Mouse (Mus musculus) right cerebral cortex, postnatal 4 days (tissue): ENCODE data around the gene Ltbp2.
A peak's percentile ranks its signal among the peaks of the same experiment; 100 is the strongest.

Experiments used
- DNase-seq: peaks from one replicate; pipeline ENCODE4 v3.0.0-alpha.2; 2022

Ltbp2 gene

GRCm38 (mm10) chr12:84834773-84835172, 41.6 kb downstream of the Ltbp2 start:
- DNase-seq = no peak

- DNase-seq = no peak
These were observed 44.7 kb downstream of the Ltbp2 start for GRCm38 (mm10) chr12:84831648-84832047.

- DNase-seq = no peak
These were observed 45.2 kb downstream of the Ltbp2 start for GRCm38 (mm10) chr12:84831141-84831540.

GRCm38 (mm10) chr12:84830438-84830837, 45.9 kb downstream of the Ltbp2 start:
- no peak for DNase-seq

GRCm38 (mm10) chr12:84829913-84830312, 46.4 kb downstream of the Ltbp2 start:
- DNase-seq = no peak

GRCm38 (mm10) chr12:84829109-84829724, 47.1 kb downstream of the Ltbp2 start:
- no peak for DNase-seq

DNA sequence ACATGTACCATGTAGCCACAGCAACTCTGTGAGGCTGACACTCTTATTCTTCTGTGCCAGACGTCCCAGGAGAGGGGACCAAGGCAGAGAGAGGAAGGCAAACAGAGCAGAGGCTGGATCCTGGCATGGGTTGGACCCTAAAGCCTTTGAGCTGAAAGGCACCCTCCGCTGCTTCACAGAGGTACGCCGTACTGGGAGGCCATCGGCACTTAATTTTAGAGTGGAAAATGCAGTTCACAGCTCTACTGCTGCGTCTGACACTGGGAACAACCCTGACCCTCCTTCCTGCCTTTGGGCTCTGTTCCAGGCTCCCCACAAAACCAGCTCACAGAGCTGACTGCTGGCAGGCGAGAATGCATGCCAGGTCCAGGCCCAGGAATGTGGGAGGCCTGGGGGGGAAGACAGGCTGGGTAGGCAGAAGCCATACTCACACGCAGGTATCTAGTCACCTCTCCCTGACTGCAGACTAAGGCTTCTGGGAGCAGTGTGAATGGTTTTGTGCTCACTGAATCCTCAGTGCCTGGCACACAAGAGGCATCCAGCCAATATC, 48.9 kb downstream of the Ltbp2 start:
- DNase-seq = no peak

- DNase-seq = no peak
These were observed 52.1 kb downstream of the Ltbp2 start for GRCm38 (mm10) chr12:84824203-84824602.

DNA sequence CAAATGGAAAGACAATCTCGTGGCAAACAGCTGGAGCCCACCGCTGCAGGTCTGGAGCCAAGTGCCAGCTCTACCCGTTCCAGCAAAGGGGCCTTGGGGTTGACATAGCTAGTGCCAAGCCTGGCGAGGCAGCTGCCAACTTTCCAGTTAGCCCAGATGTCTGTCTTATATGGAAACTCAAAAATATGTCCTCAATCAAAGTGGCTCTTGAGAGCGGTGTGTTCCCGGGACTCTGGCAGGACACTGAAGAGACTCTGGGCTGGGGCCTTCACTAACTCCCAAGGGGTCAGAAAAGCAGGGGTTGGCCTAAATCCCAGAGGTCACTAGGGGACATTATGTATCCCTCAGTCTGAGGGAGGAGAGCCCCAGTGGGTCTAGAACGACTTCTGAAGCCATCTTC, 52.7 kb downstream of the Ltbp2 start:
- no peak for DNase-seq

DNA sequence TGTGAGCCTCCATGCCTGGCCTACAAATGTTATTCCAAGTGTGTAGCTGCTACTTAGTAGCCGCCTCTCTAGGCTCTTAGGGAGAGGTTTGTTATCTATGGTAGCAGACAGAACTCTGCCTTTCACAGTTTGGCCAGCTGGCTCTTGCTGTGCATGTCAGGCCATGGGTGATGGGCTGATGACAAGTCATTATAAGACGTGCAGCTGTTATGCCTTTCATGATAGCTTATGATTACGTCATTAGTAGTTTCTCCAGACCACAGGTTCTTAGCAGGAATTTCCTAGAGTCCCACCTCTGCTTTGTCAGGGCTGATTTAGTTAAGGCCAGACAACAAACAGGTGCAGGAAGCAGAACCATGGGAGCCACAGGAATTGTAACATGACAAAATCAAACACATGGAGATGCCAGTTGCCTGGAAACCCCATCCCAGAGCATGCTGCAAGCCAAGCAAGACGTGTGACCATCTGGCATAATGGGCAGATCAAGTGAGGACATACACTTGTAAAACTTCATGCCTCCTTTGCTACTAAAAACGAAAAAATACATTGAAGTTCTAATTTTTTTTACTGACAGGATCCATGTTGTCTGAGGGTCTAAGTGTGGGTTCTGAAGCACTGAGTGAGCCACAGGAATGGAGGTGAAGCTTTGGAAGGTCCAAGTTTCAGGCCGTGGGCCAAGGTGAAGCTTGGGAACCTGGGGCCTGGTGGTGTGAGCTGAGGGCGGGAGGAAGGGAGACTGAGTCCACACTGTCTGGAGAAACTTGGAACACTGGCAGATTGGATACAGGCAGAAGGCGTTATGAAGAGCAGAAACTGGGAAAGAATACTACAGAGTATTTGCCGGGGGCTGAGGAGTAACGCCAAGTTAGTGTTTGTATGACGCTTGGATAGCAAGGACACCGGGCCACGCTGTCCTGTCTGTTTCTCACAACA, 56.8 kb downstream of the Ltbp2 start:
- peak; percentile 38 for DNase-seq

GRCm38 (mm10) chr12:84818496-84818895, 57.8 kb downstream of the Ltbp2 start:
- no peak for DNase-seq

- no peak for DNase-seq
These were observed 61.5 kb downstream of the Ltbp2 start for GRCm38 (mm10) chr12:84814663-84815325.

- DNase-seq = no peak
These were observed 62.6 kb downstream of the Ltbp2 start for GRCm38 (mm10) chr12:84813773-84814172.

DNA sequence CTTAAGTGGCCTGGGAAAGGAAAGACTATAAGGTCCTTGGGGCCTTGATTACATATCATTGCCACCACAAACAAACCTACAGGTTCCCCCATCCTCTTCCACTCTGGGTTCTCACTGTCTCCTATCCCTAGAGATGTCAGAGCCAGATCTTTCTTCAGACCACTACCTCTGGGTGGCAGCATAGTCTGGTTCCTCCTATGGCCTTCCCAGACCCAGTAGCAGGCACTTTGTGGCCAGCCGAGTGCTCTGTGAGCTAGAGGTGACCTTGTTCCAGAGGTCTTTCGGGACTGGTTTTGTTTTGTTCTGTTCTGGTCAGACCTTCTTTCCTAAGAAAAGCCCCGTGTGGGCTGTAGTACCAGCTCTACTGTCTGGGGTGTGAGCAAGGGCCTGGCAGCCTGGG, 64.3 kb downstream of the Ltbp2 start:
- no peak for DNase-seq

DNA sequence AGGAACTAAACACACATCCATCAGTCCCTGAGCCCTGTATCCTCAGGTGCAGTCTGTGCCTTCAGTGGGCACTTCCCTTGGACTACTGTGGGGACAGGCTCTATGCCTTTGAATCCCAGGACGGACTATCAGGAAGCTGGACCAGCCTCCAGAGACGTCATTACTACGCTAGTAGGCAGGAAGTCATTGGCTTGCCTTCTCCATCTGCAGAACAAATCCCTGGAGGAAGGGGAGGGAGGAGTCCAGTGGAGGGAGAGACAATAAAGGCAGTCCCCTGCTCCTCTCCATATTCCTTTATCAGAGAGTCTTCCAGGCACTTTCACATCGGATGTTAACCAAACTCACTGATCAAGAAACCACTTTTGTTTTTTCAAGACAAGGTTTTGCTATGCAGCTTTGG, 64.8 kb downstream of the Ltbp2 start:
- no peak for DNase-seq

DNA sequence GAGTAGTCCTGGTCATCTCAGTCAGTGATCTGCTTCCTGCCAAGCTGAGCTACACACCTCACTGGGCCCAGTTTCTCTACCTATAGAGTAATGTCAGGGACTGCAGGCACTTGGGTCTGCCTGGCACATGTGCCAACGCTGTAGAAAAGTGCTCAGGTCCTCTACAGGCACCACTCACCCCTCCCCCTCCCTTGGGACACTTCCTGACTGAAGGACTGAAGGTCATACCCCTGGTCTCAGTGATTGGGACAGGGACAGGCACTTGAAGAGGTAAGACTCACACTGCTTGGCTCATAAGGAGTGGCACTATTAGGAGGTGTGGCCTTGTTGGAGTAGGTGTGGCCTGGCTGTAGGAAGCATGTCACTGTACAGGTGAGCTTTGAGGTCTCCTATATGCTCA, 65.5 kb downstream of the Ltbp2 start:
- DNase-seq = no peak

GRCm38 (mm10) chr12:84809033-84809432, 67.3 kb downstream of the Ltbp2 start:
- DNase-seq = no peak

DNA sequence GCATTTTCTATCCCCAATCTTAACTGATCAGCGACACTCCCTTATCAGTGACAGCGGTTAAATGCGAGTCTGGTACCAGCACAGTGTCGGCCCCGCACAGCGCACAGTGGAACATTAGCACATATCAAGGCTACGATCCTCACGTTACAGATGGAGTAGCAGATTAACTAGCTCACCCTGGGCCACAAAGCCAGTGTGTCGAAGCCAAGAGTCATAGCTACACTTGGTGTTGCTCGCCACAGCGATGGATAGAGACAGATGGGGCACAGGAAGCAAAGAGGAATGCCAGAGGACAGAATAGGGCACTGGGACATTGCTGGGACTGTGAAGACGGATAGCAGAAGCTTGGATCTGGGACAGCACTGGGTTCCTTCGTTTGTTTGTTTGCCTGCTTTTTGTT, 69.0 kb downstream of the Ltbp2 start:
- DNase-seq = no peak

DNA sequence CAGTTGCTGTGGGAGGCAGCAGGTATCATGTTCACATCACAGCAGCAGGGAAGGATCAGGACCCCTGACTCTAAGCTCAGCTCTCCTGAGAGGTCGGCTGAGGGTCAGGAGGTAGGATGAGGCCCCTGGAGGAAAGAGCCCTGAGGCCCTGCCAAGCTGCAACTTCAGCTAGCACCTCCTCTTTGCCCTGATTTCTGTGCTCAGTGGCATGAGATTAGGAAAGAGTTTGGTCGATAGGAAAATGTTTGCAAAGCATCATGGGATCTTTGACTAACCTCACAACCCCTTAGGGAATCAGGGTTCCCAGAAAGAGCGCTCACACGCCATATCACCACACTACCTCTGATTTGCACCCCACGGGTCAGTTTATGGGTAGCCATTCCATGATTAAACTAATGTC, 69.6 kb downstream of the Ltbp2 start:
- DNase-seq = no peak

DNA sequence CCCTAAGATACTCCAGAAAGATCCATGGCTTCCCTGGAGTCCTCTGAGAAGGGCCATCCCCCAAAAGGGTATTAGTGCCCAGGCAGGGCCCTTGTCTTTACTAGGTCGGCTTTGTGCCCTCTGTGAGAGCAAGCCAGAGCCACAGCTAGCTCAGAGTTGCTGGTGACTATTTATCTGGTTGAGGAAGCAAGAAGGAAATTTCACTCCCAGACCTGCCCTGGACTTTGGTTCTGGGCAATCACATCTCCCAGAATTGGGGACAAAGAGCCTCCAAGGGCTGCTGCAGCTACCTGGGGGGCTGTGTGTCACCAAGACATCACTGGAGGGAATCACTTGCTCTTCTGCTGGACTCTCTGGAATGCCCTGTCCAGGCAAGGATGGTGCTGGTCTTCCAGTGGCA, 70.3 kb downstream of the Ltbp2 start:
- DNase-seq = no peak

DNA sequence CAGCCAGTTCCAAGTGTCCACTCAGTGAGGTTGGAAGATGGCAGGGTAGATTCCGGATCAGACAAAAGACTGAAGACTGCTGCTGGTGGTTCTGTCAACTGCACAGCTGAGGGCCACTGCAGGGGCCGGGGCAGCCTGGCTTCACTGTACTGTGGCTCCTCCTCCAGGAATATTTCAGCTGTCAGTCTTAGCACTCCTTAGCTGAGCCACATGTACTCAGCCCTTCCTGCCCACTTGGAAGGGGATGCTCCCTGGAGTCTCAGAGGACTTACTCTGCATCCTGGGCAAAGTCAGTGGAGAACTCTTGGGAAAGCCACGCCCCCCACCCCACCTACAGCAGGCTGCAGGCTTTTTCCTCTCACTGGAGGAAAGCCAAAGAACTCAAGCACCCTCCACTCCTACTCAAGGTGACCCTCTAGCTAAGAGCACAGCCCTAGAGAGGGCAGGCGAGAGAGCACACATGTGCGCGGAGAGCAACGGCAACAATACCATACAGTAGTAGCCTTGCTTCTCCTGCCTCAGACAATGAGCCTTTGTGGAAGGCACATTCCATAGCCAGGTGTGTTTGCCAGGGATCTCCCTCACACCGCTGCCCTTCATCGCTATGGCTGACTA, 71.0 kb downstream of the Ltbp2 start:
- DNase-seq = no peak

- DNase-seq = no peak
These were observed 73.7 kb downstream of the Ltbp2 start for GRCm38 (mm10) chr12:84802625-84803024.

- DNase-seq = no peak
These were observed 74.7 kb downstream of the Ltbp2 start for GRCm38 (mm10) chr12:84801532-84802110.
